ENCODE assay signal across 34 mouse cellular contexts in the genomic region with DNA sequence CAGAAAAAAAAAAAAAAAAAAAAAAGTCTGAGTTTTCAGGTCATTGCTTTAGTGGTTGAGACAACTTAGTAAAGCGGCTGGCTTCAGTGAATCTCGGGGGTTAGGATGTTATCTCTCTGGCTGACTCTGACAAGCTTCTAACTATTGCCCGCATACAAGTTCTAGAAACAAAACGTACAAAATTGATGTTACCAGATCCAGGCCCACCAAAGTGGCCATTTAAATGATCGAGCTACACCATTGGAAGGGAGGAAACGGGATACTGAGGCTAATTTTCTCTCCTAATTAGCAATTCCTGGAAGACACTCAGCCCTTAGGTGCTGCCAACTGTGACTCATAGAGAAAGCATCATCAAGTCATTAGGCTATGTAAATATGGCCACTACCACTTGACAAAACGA.
"Had no signal": no experiment of that assay in that cellular context is flagged by ENCODE, and none has a peak within 500 bp of the region (broad histone marks: within the 10 kb centered on the region; RNA-seq: fewer than 3 reads in every experiment).

No protein-coding gene starts in this region.

- H3K4me1 ChIP-seq: heart, embryonic 12.5 days; heart, embryonic 13.5 days; heart, embryonic 15.5 days; hindbrain, embryonic 10.5 days; hindbrain, embryonic 12.5 days; hindbrain, embryonic 13.5 days; hindbrain, embryonic 15.5 days; intestine, embryonic 15.5 days; kidney, embryonic 15.5 days had no signal

- H3K9ac ChIP-seq: heart, embryonic 12.5 days; heart, embryonic 13.5 days; heart, embryonic 15.5 days; hindbrain, embryonic 12.5 days; hindbrain, embryonic 13.5 days; hindbrain, embryonic 14.5 days; hindbrain, embryonic 15.5 days; intestine, embryonic 15.5 days; kidney, embryonic 15.5 days had no signal

- H3K27me3 ChIP-seq: heart, embryonic 12.5 days; heart, embryonic 13.5 days; heart, embryonic 15.5 days; hindbrain, embryonic 12.5 days; hindbrain, embryonic 13.5 days; hindbrain, embryonic 15.5 days; intestine, embryonic 15.5 days; kidney, embryonic 15.5 days had no signal

- H3K27ac ChIP-seq: heart, embryonic 13.5 days; heart, embryonic 15.5 days; hindbrain, embryonic 10.5 days; hindbrain, embryonic 12.5 days; hindbrain, embryonic 13.5 days; hindbrain, embryonic 14.5 days; hindbrain, embryonic 15.5 days; hindbrain, postnatal 0 days; intestine, embryonic 15.5 days; kidney, embryonic 15.5 days; kidney, postnatal 0 days; layer of hippocampus, adult 2 months; left cerebral cortex, adult 2 months had no signal

- H3K9me3 ChIP-seq: heart, embryonic 12.5 days; heart, embryonic 13.5 days; heart, embryonic 15.5 days; hindbrain, embryonic 10.5 days; hindbrain, embryonic 12.5 days; hindbrain, embryonic 13.5 days; hindbrain, embryonic 15.5 days; intestine, embryonic 15.5 days; kidney, embryonic 15.5 days had no signal

- H3K4me3 ChIP-seq: heart, embryonic 12.5 days; heart, embryonic 13.5 days; heart, embryonic 15.5 days; hindbrain, embryonic 10.5 days; hindbrain, embryonic 12.5 days; hindbrain, embryonic 13.5 days; hindbrain, embryonic 15.5 days; intestine, embryonic 15.5 days; kidney, embryonic 15.5 days; layer of hippocampus, adult 2 months; left cerebral cortex, adult 2 months had no signal

- H3K4me2 ChIP-seq: heart, embryonic 12.5 days; heart, embryonic 13.5 days; heart, embryonic 15.5 days; hindbrain, embryonic 12.5 days; hindbrain, embryonic 13.5 days; hindbrain, embryonic 14.5 days; hindbrain, embryonic 15.5 days; intestine, embryonic 15.5 days; kidney, embryonic 15.5 days had no signal

- DNase-seq: heart, postnatal 10 days; heart, postnatal 14 days; heart, postnatal 36 days; heart, postnatal 4 days; kidney, adult 11 months; kidney, adult 18-20 months; kidney, adult 2 months; kidney, adult 8-10 months; kidney, adult 9 months; kidney, postnatal 10 days; kidney, postnatal 14 days; kidney, postnatal 25 days; kidney, postnatal 36 days; kidney, postnatal 4 days; layer of hippocampus, adult 9-11 months; layer of hippocampus, postnatal 36 days had no signal

- H3K36me3 ChIP-seq: heart, embryonic 12.5 days; heart, embryonic 13.5 days; heart, embryonic 15.5 days; hindbrain, embryonic 10.5 days; hindbrain, embryonic 12.5 days; hindbrain, embryonic 13.5 days; hindbrain, embryonic 15.5 days; intestine, embryonic 15.5 days; kidney, embryonic 15.5 days had no signal

- ATAC-seq: hindbrain, embryonic 16.5 days; hindbrain, postnatal 0 days; inflammation-experienced regulatory T-cells, adult 6 months; intestine, embryonic 15.5 days; intestine, embryonic 16.5 days; intestine, postnatal 0 days had no signal
